Mouse (Mus musculus) bone marrow macrophage, adult 2 months (primary cell): ENCODE measurements around the gene Oprl1.

Source experiments
- CTCF ChIP-seq: IDR thresholded peaks from 2 replicates; pipeline ENCODE4 v1.5.1; 2012; ENCODE audit warnings: low read depth, mild to moderate bottlenecking, low read length, moderate library complexity
- POLR2A ChIP-seq: IDR thresholded peaks from 2 replicates; pipeline ENCODE4 v1.6.1; 2012; ENCODE audit warnings: mild to moderate bottlenecking, low read depth, low read length, borderline replicate concordance

DNA sequence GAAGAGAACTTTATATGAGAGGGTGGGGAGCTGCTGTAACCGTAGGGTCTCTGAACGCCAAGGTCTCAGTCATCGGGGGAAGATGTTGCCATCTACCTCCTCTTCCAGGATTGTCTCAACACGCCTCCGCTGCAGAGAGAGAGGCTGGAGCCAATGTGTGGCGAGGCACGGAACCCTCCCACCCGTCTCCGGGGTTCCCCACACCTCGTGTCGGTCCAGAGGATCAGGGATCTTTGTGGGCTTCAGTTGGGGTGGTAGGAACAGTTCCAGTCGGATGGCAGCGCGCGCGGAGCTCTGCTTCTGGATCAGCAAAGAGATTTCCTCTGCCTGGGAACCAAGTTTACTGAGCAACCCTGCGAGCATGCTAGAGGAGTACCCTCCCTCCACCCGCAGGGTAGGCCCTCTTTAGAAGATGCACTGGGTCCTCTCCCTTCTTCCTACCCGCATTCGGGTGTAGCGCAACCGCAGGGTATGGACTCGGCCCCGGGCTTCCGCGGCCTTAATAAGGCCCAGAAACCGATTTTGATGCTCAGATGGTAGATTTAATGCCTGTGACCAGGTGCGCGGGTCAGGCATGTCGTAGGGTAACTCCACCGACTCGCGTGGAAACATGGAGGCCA, 17.9 kb upstream of the Oprl1 start:
- no peak for TF ChIP-seq CTCF
- no peak for TF ChIP-seq POLR2A
